Mouse (Mus musculus) right cerebral cortex, postnatal 10 days (tissue): ENCODE data around the gene Dgkb.

Experiments
- DNase-seq, 2 experiments: peaks; one replicate each; pipeline ENCODE4 v3.0.0; 2021; ENCODE audit warnings: low spot score in 2 of 2

Gene Dgkb

DNA sequence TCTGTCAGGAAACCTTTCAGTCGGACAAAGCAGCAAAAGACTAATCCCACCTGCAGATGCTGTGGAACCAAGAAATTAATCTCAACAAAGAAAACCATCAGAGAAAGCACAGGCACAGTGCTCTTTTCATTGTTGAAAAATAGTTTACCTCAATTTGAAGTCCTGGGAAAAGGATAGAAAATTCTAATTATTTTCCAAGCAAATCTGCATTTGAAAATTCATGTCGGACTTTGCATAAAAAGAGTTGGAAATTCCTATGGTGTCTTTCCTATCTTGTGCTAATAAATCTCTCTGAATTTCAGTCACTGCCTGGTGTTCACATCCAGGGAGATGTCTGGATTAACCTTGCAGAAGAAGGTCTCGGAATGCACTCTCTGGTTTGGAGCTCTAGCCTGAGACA lies at the start of gene Dgkb:
TSS of gene Dgkb (plus strand) at position 301 of the 400 bp plus-strand sequence.
- DNase-seq, result no peak

- DNase-seq, result peak; percentile 23 to 34
Measured at GRCm38 (mm10) chr12:37769844-37770243, 47.7 kb upstream of the Dgkb start.

DNA sequence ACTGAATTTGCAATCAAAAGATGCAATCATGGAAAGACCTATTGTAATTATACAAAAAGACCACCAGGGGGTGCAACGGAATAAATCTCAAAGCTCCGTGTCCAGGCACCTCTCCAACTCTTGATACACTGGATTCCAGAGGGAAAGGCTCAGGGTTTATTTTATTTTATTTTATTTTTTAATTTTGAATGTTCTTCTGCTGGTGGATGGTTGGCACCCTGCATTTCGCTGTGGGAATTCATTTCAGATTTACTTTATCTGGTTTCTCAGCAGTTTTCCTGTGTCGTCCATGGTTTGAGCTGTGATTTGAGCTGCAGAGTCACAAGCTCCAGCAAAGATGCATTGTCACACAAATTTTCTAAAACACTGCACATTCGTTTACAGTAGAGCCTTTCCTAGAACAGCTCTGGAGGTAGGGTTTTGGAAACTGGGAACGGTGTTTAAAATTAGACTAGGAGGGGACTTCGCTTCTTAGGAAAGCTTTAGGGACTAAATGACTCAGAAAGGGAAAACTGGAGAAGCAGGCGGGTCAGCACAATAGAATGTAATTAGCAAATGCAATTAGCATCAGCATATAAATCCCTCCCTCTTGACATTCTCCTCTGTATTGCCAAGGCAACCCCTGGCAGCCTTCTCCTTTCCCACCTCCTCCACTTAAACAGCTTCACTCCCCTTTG lies 43.7 kb upstream of the Dgkb start:
- DNase-seq, result peak; percentile 49 to 65

DNA sequence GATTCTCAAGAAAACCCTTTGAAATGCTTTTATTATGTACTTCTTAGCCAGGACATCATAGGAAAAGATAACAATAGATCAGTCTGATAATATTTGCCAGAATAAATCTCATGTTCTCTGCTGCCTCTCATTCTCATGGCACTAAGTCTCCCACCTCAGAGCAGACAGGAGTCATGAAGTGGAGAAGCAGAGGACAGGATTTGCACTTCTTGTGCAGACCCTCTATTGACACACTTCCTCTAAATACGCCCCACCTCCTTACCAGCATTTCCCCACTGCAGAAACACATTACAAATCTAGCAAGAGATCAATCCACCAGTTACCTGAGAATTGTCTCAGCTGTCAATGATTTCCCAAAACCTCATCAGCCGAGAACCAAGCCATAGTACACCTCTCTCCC lies 42.9 kb upstream of the Dgkb start:
- DNase-seq, result no peak

DNA sequence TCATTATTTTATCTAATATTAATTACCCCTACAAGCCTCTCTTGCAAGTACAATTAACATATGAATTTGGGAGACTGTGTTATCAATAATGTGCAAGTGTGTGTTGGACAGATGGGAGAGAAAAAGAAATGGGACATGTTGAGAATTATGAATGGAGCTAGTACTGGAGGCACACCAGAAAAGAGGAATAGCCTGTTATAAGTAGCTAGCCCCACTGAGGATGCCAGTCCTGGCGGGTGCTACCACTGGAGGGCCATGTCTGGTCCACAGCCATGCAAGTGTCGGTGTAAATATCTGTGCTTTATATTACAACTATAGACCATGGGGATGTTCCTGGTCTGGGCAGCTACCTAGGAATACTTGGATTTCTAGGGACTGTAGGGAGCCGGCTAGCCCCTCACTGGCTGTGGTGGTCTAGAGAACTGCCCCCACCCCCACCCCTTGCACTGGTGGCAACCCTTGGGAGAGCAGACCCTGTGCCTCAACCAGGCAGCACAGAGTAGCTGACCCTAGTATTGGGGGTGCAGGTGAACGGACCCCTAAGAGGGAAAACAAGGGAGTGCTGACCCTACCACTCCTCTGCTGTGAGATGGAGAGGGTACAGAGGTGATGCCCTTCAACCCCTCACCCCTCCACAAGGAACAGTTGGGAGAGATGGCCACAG lies 21.1 kb upstream of the Dgkb start:
- DNase-seq, result no peak

DNA sequence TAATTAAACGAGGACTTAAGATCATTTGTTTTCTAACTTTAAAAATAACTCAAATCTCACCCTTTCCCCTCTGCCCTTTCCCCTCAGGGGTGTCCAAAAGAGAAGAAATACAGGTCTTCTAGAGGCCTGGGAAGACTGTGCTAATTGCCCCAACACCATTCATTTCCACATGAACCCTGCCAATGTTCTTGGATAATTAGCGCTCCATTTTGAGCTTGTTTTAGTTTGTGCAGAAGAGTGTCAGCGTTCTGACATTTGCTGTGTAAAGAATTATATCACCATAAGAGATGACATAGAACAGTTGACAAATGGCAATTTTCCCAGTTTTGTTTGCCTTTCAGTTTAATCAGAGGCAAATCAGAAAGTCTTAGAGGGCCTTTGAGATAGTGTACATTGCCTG lies 3.4 kb upstream of the Dgkb start:
- DNase-seq, result no peak

- no peak for DNase-seq
Measured at GRCm38 (mm10) chr12:37821052-37821810, 3.7 kb downstream of the Dgkb start.

- peak; percentile 75 to 76 for DNase-seq
Measured at GRCm38 (mm10) chr12:37880042-37881017, 62.8 kb downstream of the Dgkb start.

GRCm38 (mm10) chr12:37881376-37881775 lies 63.9 kb downstream of the Dgkb start:
- no peak for DNase-seq

GRCm38 (mm10) chr12:37882796-37883195 lies 65.3 kb downstream of the Dgkb start:
- no peak for DNase-seq

DNA sequence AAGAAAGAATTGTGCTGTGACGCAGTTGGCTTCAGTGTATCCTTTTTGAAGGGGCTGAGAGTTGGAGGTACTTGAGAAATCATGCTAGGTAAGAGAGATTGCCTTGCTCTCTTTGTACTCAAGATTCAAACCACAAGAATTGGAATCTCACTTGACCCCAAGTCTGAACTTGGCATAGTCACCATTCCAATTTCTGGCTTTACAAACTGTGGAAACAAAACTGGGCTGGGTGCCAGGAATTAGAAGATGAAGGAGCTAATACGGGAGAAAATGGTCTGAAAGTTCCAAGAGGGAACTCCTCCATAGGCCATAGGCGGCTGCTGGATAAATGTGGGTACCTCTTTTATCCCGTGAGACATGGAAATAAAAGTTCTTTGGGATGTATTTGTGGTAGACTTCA lies 66.3 kb downstream of the Dgkb start:
- DNase-seq, result peak in 1 of 2 experiments; percentile 25

- no peak for DNase-seq
Measured at GRCm38 (mm10) chr12:37888591-37888990, 71.1 kb downstream of the Dgkb start.

DNA sequence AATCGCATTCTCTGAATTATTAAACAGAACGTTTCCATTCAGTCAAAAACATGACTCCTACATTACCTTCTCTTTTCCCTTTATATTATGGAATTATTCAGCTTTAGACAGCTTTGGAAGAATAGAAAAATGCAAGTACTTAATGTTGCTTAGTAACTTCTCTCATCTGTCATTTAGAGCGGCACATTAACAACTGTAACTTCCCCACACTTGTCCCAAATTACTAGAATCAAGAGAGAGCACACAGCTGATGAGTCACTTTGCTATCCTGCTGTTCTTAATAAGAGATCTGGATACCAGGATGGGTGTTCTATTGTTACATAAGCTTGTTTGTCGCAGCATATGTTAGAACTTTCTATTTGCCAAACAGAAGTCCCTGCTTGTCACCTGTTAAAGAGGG lies 71.9 kb downstream of the Dgkb start:
- no peak for DNase-seq

DNA sequence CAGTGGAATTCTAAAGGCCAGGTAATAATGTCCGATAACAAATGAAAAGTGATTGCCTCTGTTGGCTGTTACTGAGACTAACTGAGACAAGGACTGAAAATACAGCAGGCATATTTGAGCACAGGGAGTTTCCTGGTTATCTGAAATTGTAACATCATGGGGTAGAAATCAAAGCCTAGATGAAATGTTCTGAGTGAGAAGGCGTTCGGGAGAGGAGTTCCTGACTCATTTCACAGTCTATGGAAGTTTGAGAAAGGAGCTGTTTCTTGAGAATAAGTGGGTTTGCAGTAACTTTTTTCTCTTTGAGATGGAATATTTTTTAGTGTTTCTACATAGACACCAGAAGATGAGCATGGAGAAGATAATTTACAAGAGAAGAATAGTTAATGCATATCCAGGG lies 73.8 kb downstream of the Dgkb start:
- DNase-seq, result no peak

GRCm38 (mm10) chr12:37942163-37942562 lies 124.6 kb downstream of the Dgkb start:
- DNase-seq, result no peak

DNA sequence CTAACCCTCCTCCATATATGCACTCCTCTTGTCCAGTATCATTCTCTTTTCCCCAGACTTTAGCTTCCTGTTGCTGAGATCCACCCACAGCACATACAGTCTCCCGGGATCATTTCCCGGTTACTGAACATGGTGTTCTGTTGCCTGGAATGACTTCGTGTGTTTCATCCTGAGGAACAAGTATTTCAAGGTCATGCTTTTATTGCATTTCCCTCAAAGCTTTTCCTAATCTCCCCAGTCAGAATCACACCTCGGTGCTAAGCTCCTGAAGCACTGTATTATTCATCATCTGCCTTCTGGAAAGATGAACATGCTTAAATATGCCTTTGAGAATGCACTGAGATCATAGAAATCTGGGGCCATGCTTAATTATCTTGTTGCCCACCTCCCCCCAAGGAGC lies 138.7 kb downstream of the Dgkb start:
- no peak for DNase-seq

GRCm38 (mm10) chr12:37971482-37971881 lies 154.0 kb downstream of the Dgkb start:
- DNase-seq, result no peak

- DNase-seq, result peak in 1 of 2 experiments; percentile 42
Measured at GRCm38 (mm10) chr12:37978498-37979187, 161.1 kb downstream of the Dgkb start.

DNA sequence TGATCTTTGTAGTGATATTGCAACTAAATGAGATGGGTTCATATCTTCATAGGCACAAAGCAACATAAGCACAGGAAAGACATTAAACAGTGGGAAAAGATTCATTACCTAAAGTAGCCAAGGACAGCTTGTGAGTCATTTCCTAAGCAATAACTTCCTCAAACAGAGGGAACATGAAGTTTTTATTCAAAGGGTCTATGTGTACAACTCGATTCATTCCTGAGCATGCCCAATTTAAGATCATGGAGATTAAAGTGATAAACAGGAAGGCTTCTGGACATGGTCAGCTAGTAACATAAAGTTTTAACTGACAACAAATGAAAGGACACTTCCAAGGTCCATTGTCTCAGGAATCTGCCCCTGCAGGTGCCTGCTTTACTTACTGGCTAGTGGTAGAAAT lies 167.8 kb downstream of the Dgkb start:
- no peak for DNase-seq

DNA sequence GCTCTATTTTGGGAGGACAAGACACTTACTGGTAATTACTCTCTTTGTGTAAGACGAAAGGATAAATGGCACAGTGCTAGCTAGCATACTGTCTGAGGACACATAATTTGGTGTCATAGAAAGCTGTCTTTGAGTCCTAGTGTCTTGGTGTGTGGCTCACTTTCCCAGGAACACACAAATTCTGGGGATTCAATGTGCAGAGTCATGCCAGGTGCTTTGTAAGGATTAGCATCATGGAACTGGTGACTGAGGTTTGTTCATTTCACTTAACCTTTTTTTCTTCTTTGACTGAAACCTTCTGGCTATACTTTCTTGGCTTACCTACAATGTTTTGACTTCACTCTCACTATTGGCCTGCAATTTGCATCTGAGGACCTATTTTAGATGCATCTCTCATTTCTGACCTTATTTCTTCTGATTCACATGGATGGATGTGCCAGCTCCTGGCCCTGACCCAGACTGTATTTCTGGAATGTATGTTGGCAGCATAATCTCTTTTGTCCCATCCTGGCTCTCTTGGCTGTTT lies 170.6 kb downstream of the Dgkb start:
- DNase-seq, result peak in 1 of 2 experiments; percentile 28

DNA sequence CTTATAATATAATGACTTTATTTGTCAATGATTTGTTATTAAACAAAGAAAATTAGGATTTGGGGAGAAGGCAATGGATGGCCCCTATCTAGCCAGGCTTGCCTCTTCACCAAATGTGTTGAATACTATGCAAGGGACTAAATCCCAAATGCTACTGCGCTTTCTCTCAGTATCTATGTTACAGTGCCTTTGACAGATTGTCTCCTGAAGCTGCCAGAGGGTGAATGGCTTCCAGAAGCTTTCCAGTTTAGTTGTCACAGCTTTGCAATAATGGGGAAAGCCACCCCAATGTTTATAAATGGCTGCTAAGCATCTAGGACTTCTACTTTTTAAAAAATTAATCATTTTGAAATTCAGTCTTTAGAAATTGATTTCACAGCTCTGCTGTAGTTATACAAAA lies 175.7 kb downstream of the Dgkb start:
- no peak for DNase-seq
